14 mouse cellular contexts compared by ENCODE assay signal in genomic region chr6:34863786-34864514, GRCm38 (mm10). TPM values are rescaled to one million over a fixed set of nuclear protein-coding genes. Genes with fewer than 3 reads are reported as not detected.
DNase-seq lines count a peak whose midpoint lies in the region; ATAC-seq and TF ChIP-seq lines count a peak whose summit lies in the region.
"Had no signal": no experiment of that assay in that cellular context is flagged by ENCODE, and none has a peak within 500 bp of the region (broad histone marks: within the 10 kb centered on the region; RNA-seq: fewer than 3 reads in every experiment).

No protein-coding gene starts in this region.

- no peak for TF ChIP-seq POLR2A in lung, adult 2 months (IDR thresholded peaks at IDR 0.05; ENCODE audit: borderline replicate concordance, extremely low read depth, low read depth, low read length)
- no peak for TF ChIP-seq POLR2A in bone marrow, adult 2 months (IDR thresholded peaks at IDR 0.05; ENCODE audit: borderline replicate concordance, control insufficient read depth, low read depth, low read length)
- TF ChIP-seq POLR2A in myocyte (IDR thresholded peaks at IDR 0.05; ENCODE audit: insufficient read length, low read depth): no peak

- no peak overlapping the region for H3ac ChIP-seq in myocyte (ENCODE audit: control insufficient read depth, insufficient read length)

- H3K36me3 ChIP-seq in heart, embryonic 15.5 days: no peaks in the 10 kb centered on the region
- no peaks in the 10 kb centered on the region for H3K36me3 ChIP-seq in heart, embryonic 10.5 days
- no peaks in the 10 kb centered on the region for H3K36me3 ChIP-seq in myocyte (ENCODE audit: control insufficient read depth, insufficient read depth)
- H3K36me3 ChIP-seq: limb, embryonic 15.5 days; midbrain, embryonic 15.5 days; neural tube, embryonic 13.5 days had no signal

- no peak for ATAC-seq in heart, embryonic 15.5 days (replicated peaks; ENCODE audit: insufficient number of reproducible peaks, insufficient read depth, low FRiP score, low read depth)
- ATAC-seq: midbrain, embryonic 15.5 days had no signal

- WGBS in heart, embryonic 15.5 days: 39% methylated on average over 9 of the region's 9 CpGs
- WGBS in heart, embryonic 10.5 days: 61% methylated on average over 9 of the region's 9 CpGs
- 25% methylated on average over 9 of the region's 9 CpGs for WGBS in lung, adult 2 months
- 35% methylated on average over 9 of the region's 9 CpGs for WGBS in bone marrow, adult 2 months

- H3K27ac ChIP-seq in heart, embryonic 15.5 days: peak overlapping the region; percentile 23; the same call in 1 of the 2 replicates
- H3K27ac ChIP-seq in heart, embryonic 10.5 days: no peak overlapping the region
- H3K27ac ChIP-seq in bone marrow, adult 2 months (ENCODE audit: control insufficient read depth, insufficient read depth, low read depth, low read length, poor library complexity): no peak overlapping the region
- H3K27ac ChIP-seq: limb, embryonic 15.5 days; midbrain, embryonic 15.5 days; neural tube, embryonic 13.5 days had no signal

- no peaks in the 10 kb centered on the region for H3K79me2 ChIP-seq in myocyte (ENCODE audit: control insufficient read depth, insufficient read depth)

- H3K4me2 ChIP-seq in heart, embryonic 15.5 days: no peak overlapping the region
- H3K4me2 ChIP-seq in myocyte (ENCODE audit: low read depth): peak overlapping the region; percentile 83
- H3K4me2 ChIP-seq: midbrain, embryonic 15.5 days; neural tube, embryonic 13.5 days had no signal

- no peak for TF ChIP-seq CTCF in lung, adult 2 months (IDR thresholded peaks at IDR 0.05; ENCODE audit: insufficient read depth, low read length)
- TF ChIP-seq CTCF in bone marrow, adult 2 months (IDR thresholded peaks at IDR 0.05; ENCODE audit: control insufficient read depth, insufficient read depth, low read length): no peak

- DNase-seq in heart, embryonic 10.5 days (ENCODE audit: low spot score): no peak
- DNase-seq in lung, adult 2 months: no peak
- DNase-seq in lung, postnatal 4 days: no peak
- DNase-seq in frontal cortex, adult 2 months (ENCODE audit: extremely low spot score in 1 of 2, low spot score in 1 of 2): no peak
- DNase-seq: cerebellum, adult 11-12 months; kidney, postnatal 10 days had no signal

- H3K27me3 ChIP-seq in heart, embryonic 15.5 days: no peaks in the 10 kb centered on the region
- no peaks in the 10 kb centered on the region for H3K27me3 ChIP-seq in heart, embryonic 10.5 days (ENCODE audit: insufficient read depth, poor library complexity, severe bottlenecking)
- H3K27me3 ChIP-seq in myocyte (ENCODE audit: control insufficient read depth, insufficient read depth, insufficient read length): no peaks in the 10 kb centered on the region
- H3K27me3 ChIP-seq: limb, embryonic 15.5 days; midbrain, embryonic 15.5 days; neural tube, embryonic 13.5 days had no signal

- no peaks in the 10 kb centered on the region for H3K9me3 ChIP-seq in heart, embryonic 15.5 days (replicated peaks)
- no peaks in the 10 kb centered on the region for H3K9me3 ChIP-seq in heart, embryonic 10.5 days
- H3K9me3 ChIP-seq: limb, embryonic 15.5 days; midbrain, embryonic 15.5 days; neural tube, embryonic 13.5 days had no signal

- H3K9ac ChIP-seq in heart, embryonic 15.5 days: no peak overlapping the region
- H3K9ac ChIP-seq: limb, embryonic 15.5 days; midbrain, embryonic 15.5 days; neural tube, embryonic 13.5 days had no signal

- H3K4me3 ChIP-seq in heart, embryonic 15.5 days: no peak overlapping the region
- H3K4me3 ChIP-seq in heart, embryonic 10.5 days: no peak overlapping the region
- peak overlapping the region; percentile 60 for H3K4me3 ChIP-seq in lung, adult 2 months (replicated peaks; ENCODE audit: extremely low read depth, low read depth, low read length)
- H3K4me3 ChIP-seq in bone marrow, adult 2 months (replicated peaks; ENCODE audit: control insufficient read depth, low read depth, low read length): peak overlapping the region; percentile 14
- H3K4me3 ChIP-seq in myocyte: peak overlapping the region; percentile 29
- H3K4me3 ChIP-seq: midbrain, embryonic 15.5 days; neural tube, embryonic 13.5 days had no signal

- H3K4me1 ChIP-seq in heart, embryonic 15.5 days (replicated peaks): peaks cover 35% of the 10 kb centered on the region
- H3K4me1 ChIP-seq in heart, embryonic 10.5 days: peaks cover 45% of the 10 kb centered on the region
- H3K4me1 ChIP-seq in lung, adult 2 months (ENCODE audit: control insufficient read depth, insufficient read depth, low read length): peaks cover 43% of the 10 kb centered on the region
- peaks cover 12% of the 10 kb centered on the region for H3K4me1 ChIP-seq in bone marrow, adult 2 months (ENCODE audit: control insufficient read depth, insufficient read depth, low read length)
- H3K4me1 ChIP-seq: midbrain, embryonic 15.5 days; neural tube, embryonic 13.5 days had no signal

TF ChIP-seq in myocyte, 11 proteins besides CTCF, POLR2A, EP300 and RAD21:
- TF ChIP-seq CEBPB (IDR thresholded peaks at IDR 0.05; ENCODE audit: insufficient read depth, poor library complexity, severe bottlenecking): no peak
- TF ChIP-seq E2F4 (IDR thresholded peaks at IDR 0.05; ENCODE audit: insufficient read depth): no peak
- peak in 2 of 3 experiments; percentile 5 to 51 for TF ChIP-seq MYOG (IDR thresholded peaks at IDR 0.05; ENCODE audit: control insufficient read depth in 1 of 3, insufficient read depth in 1 of 3, insufficient read length in 2 of 3, low read depth in 2 of 3)
- peak in 2 of 3 experiments; percentile 23 to 61 for TF ChIP-seq MYOD1 (IDR thresholded peaks at IDR 0.05; ENCODE audit: control insufficient read depth in 1 of 3, insufficient read length in 2 of 3, low read depth in 2 of 3)

RNA-seq across cellular contexts. Expression of gene Tmem140, which starts 1.0 kb away (rescaled TPM):
- 1.4 and 2.2 TPM in 2 replicates for polyA plus RNA-seq in heart, embryonic 15.5 days (2015; fragmentation: Nextera tagmentation; extraction: Ambion mirVana)
- polyA plus RNA-seq in heart, embryonic 10.5 days (2016; fragmentation: Nextera tagmentation; extraction: Ambion mirVana): 1.4 and 1.8 TPM in 2 replicates
- 71.8 and 74.8 TPM in 2 replicates for polyA plus RNA-seq in lung, adult 2 months (2012; rRNA removed)
- 5.7 and 16.5 TPM in 2 replicates for polyA plus RNA-seq in bone marrow, adult 2 months (2011; ENCODE audit: insufficient read depth, insufficient read length, low replicate concordance, missing spikeins)
- polyA plus RNA-seq in myocyte (2012; fragmentation: generic; extraction: Trizol): 12.0 TPM
- polyA plus RNA-seq in frontal cortex, adult 2 months (2012; rRNA removed): 1.9 and 2.1 TPM in 2 replicates

RNA-seq across cellular contexts. Expression of gene Cyren, which starts 13.9 kb away (rescaled TPM):
- polyA plus RNA-seq in heart, embryonic 15.5 days (2015; fragmentation: Nextera tagmentation; extraction: Ambion mirVana): 7.6 and 9.6 TPM in 2 replicates
- 13.7 and 16.5 TPM in 2 replicates for polyA plus RNA-seq in heart, embryonic 10.5 days (2016; fragmentation: Nextera tagmentation; extraction: Ambion mirVana)
- 8.5 and 8.8 TPM in 2 replicates for polyA plus RNA-seq in lung, adult 2 months (2012; rRNA removed)
- polyA plus RNA-seq in bone marrow, adult 2 months (2011; ENCODE audit: insufficient read depth, insufficient read length, low replicate concordance, missing spikeins): 8.1 and 23.2 TPM in 2 replicates
- polyA plus RNA-seq in myocyte (2012; fragmentation: generic; extraction: Trizol): 8.0 TPM
- 5.8 and 6.5 TPM in 2 replicates for polyA plus RNA-seq in frontal cortex, adult 2 months (2012; rRNA removed)

RNA-seq across cellular contexts. Expression of gene Wdr91, which starts 46.7 kb away (rescaled TPM):
- 7.8 and 10.7 TPM in 2 replicates for polyA plus RNA-seq in heart, embryonic 15.5 days (2015; fragmentation: Nextera tagmentation; extraction: Ambion mirVana)
- 12.6 and 13.0 TPM in 2 replicates for polyA plus RNA-seq in heart, embryonic 10.5 days (2016; fragmentation: Nextera tagmentation; extraction: Ambion mirVana)
- polyA plus RNA-seq in lung, adult 2 months (2012; rRNA removed): 25.4 and 30.4 TPM in 2 replicates
- 17.1 and 27.6 TPM in 2 replicates for polyA plus RNA-seq in bone marrow, adult 2 months (2011; ENCODE audit: insufficient read depth, insufficient read length, low replicate concordance, missing spikeins)
- polyA plus RNA-seq in myocyte (2012; fragmentation: generic; extraction: Trizol): 12.9 TPM
- 22.8 and 26.7 TPM in 2 replicates for polyA plus RNA-seq in frontal cortex, adult 2 months (2012; rRNA removed)

RNA-seq across cellular contexts. Expression of gene Stra8, which starts 56.0 kb away (rescaled TPM):
- polyA plus RNA-seq in heart, embryonic 15.5 days (2015; fragmentation: Nextera tagmentation; extraction: Ambion mirVana): not detected in 2 replicates
- polyA plus RNA-seq in heart, embryonic 10.5 days (2016; fragmentation: Nextera tagmentation; extraction: Ambion mirVana): not detected in 2 replicates
- polyA plus RNA-seq in lung, adult 2 months (2012; rRNA removed): not detected in 2 replicates
- 1.4 TPM in 1 of 2 replicates, not detected in the other for polyA plus RNA-seq in bone marrow, adult 2 months (2011; ENCODE audit: insufficient read depth, insufficient read length, low replicate concordance, missing spikeins)
- not detected for polyA plus RNA-seq in myocyte (2012; fragmentation: generic; extraction: Trizol)
- polyA plus RNA-seq in frontal cortex, adult 2 months (2012; rRNA removed): not detected in 2 replicates
- polyA plus RNA-seq: cortical plate, adult 2 months; hindbrain, embryonic 11.5 days; limb, embryonic 15.5 days; midbrain, embryonic 15.5 days; neural tube, embryonic 13.5 days had no signal

Comparison
In these comparisons a context has a peak if more than half of its experiments do, and no peak if none do; other contexts are left out.
1. H3K4me3 ChIP-seq: peak in lung, adult 2 months (single experiment), bone marrow, adult 2 months (single experiment) and myocyte (single experiment); none in heart, embryonic 15.5 days (single experiment) and heart, embryonic 10.5 days (single experiment).